Mouse (Mus musculus) CH12.LX (cell line): ENCODE data around the gene Tmem44. TPM values are rescaled to one million over a fixed set of nuclear protein-coding genes. Genes with fewer than 3 reads are reported as not detected.

Experiments
- DNase-seq: peaks from one replicate; pipeline ENCODE4 v3.0.0-alpha.2; 2013; ENCODE audit errors: extremely low read depth
- H3K27ac ChIP-seq: 2 replicates; pipeline ENCODE4 v1.5.1; 2012; ENCODE audit warnings: low read depth, mild to moderate bottlenecking, control low read depth, moderate library complexity; ENCODE audit not compliant: insufficient read depth
- H3K27me3 ChIP-seq: replicated peaks from 2 replicates; pipeline ENCODE3; 2012; ENCODE audit warnings: inconsistent platforms
- H3K36me3 ChIP-seq, 2 experiments: replicated peaks in 1 of 2; 2 replicates each; pipeline versions ENCODE3 to v1.6.1; 2012; ENCODE audit warnings: inconsistent platforms in 1 of 2, low read length in 1 of 2, mild to moderate bottlenecking in 1 of 2, mixed read lengths in 1 of 2, moderate library complexity in 1 of 2; ENCODE audit not compliant: control insufficient read depth in 1 of 2, insufficient read depth in 1 of 2
- H3K4me1 ChIP-seq, 2 experiments: 2 replicates each; pipeline ENCODE4 v1.6.1; 2012; ENCODE audit warnings: inconsistent platforms in 1 of 2, moderate library complexity in 1 of 2; ENCODE audit not compliant: insufficient read depth in 2 of 2, control insufficient read depth in 1 of 2
- H3K4me2 ChIP-seq: 2 replicates; pipeline ENCODE4 v1.6.1; 2012; ENCODE audit warnings: low read depth, mild to moderate bottlenecking, control low read depth; ENCODE audit not compliant: poor library complexity, insufficient read depth, severe bottlenecking
- H3K4me3 ChIP-seq, 3 experiments: fragments of 150-350 bp in 1 of 3; sonication (generic) in 1 of 3; replicated peaks in 1 of 3; 2 replicates each; pipeline versions ENCODE3 to v1.5.1; 2011 to 2012; ENCODE audit warnings: low read depth in 2 of 3, low read length in 2 of 3, mild to moderate bottlenecking in 2 of 3, moderate library complexity in 2 of 3, control low read depth in 1 of 3, improper control_type of control experiment in 1 of 3, inconsistent platforms in 1 of 3, mixed read lengths in 1 of 3; ENCODE audit not compliant: poor library complexity in 1 of 3
- H3K79me2 ChIP-seq: replicated peaks from 2 replicates; pipeline ENCODE4 v1.6.1; 2012; ENCODE audit warnings: mild to moderate bottlenecking, moderate library complexity; ENCODE audit not compliant: control insufficient read depth, poor library complexity, insufficient read depth, severe bottlenecking; ENCODE audit errors: extremely low read depth
- H3K9ac ChIP-seq: 2 replicates; pipeline ENCODE4 v1.6.1; 2012; ENCODE audit warnings: low read depth, mild to moderate bottlenecking, control low read depth, moderate library complexity; ENCODE audit not compliant: insufficient read depth
- H3K9me3 ChIP-seq: replicated peaks from 2 replicates; pipeline ENCODE3; 2012; ENCODE audit warnings: low read length, inconsistent platforms, mixed read lengths
- CHD2 ChIP-seq: IDR thresholded peaks from 2 replicates; pipeline ENCODE4 v1.6.1; 2011; ENCODE audit warnings: low read length, improper control_type of control experiment
- CTCF ChIP-seq, 2 experiments: IDR thresholded peaks in 1 of 2; conservative IDR thresholded peaks in 1 of 2; 2 replicates each; pipeline ENCODE4 v1.5.1; 2011 to 2012; ENCODE audit warnings: low read depth in 2 of 2, low read length in 2 of 2, improper control_type of control experiment in 1 of 2, inconsistent platforms in 1 of 2, mild to moderate bottlenecking in 1 of 2, moderate library complexity in 1 of 2
- ELF1 ChIP-seq: IDR thresholded peaks from 2 replicates; pipeline ENCODE4 v1.6.1; 2014; ENCODE audit warnings: low read depth, mild to moderate bottlenecking, inconsistent platforms, low read length, improper control_type of control experiment
- EP300 ChIP-seq: IDR thresholded peaks from 2 replicates; pipeline ENCODE4 v1.6.1; 2011; ENCODE audit warnings: low read length, improper control_type of control experiment
- ETS1 ChIP-seq: conservative IDR thresholded peaks from 2 replicates; pipeline ENCODE4 v1.6.1; 2012; ENCODE audit warnings: low read depth, mild to moderate bottlenecking, inconsistent platforms, low read length, improper control_type of control experiment, moderate library complexity
- GABPA ChIP-seq: IDR thresholded peaks from 2 replicates; pipeline ENCODE4 v1.6.1; 2012; ENCODE audit warnings: low read depth, low read length, improper control_type of control experiment, inconsistent platforms; ENCODE audit not compliant: insufficient replicate concordance
- HCFC1 ChIP-seq: IDR thresholded peaks from 2 replicates; pipeline ENCODE4 v1.6.1; 2012; ENCODE audit warnings: low read depth, mild to moderate bottlenecking, inconsistent platforms, low read length, improper control_type of control experiment
- IRF4 ChIP-seq: IDR thresholded peaks from 2 replicates; pipeline ENCODE4 v1.6.1; 2014; ENCODE audit warnings: low read depth, mild to moderate bottlenecking, inconsistent platforms, low read length, improper control_type of control experiment
- JUN ChIP-seq: IDR thresholded peaks from 2 replicates; pipeline ENCODE4 v1.6.1; 2011; ENCODE audit warnings: low read depth, mild to moderate bottlenecking, low read length, improper control_type of control experiment, moderate library complexity; ENCODE audit not compliant: insufficient read depth
- KAT2A ChIP-seq: IDR thresholded peaks from 2 replicates; pipeline ENCODE4 v1.6.1; 2012; ENCODE audit warnings: low read length, improper control_type of control experiment, inconsistent platforms; ENCODE audit not compliant: insufficient replicate concordance
- MAFK ChIP-seq: IDR thresholded peaks from 2 replicates; pipeline ENCODE4 v1.6.1; 2011; ENCODE audit warnings: low read length, improper control_type of control experiment; ENCODE audit not compliant: insufficient replicate concordance
- MAX ChIP-seq: IDR thresholded peaks from 2 replicates; pipeline ENCODE4 v1.6.1; 2011; ENCODE audit warnings: low read length, improper control_type of control experiment
- MEF2A ChIP-seq: IDR thresholded peaks from 2 replicates; pipeline ENCODE4 v1.6.1; 2014; ENCODE audit warnings: low read depth, mild to moderate bottlenecking, inconsistent platforms, low read length, improper control_type of control experiment, borderline replicate concordance
- MXI1 ChIP-seq: IDR thresholded peaks from 2 replicates; pipeline ENCODE4 v1.6.1; 2011; ENCODE audit warnings: mild to moderate bottlenecking, low read depth, low read length, improper control_type of control experiment
- MYC ChIP-seq: IDR thresholded peaks from 2 replicates; pipeline ENCODE4 v1.6.1; 2011; ENCODE audit warnings: low read depth, mild to moderate bottlenecking, improper control_type of control experiment, low read length
- PAX5 ChIP-seq: IDR thresholded peaks from 2 replicates; pipeline ENCODE4 v1.6.1; 2012; ENCODE audit warnings: low read length, inconsistent platforms, mixed read lengths
- SIN3A ChIP-seq: IDR thresholded peaks from 2 replicates; pipeline ENCODE4 v1.6.1; 2012; ENCODE audit warnings: low read length, improper control_type of control experiment, inconsistent platforms
- SMC3 ChIP-seq: IDR thresholded peaks from 2 replicates; pipeline ENCODE4 v1.6.1; 2011; ENCODE audit warnings: low read depth, low read length, improper control_type of control experiment
- TBP ChIP-seq: conservative IDR thresholded peaks from 2 replicates; pipeline ENCODE4 v1.6.1; 2011; ENCODE audit warnings: low read depth, low read length, improper control_type of control experiment
- TCF12 ChIP-seq: IDR thresholded peaks from 2 replicates; pipeline ENCODE4 v1.6.1; 2014; ENCODE audit warnings: low read depth, mild to moderate bottlenecking, inconsistent platforms, low read length, improper control_type of control experiment
- USF1 ChIP-seq: IDR thresholded peaks from 2 replicates; pipeline ENCODE4 v1.6.1; 2014; ENCODE audit warnings: low read depth, mild to moderate bottlenecking, inconsistent platforms, low read length, improper control_type of control experiment
- USF2 ChIP-seq: conservative IDR thresholded peaks from 2 replicates; pipeline ENCODE4 v1.6.1; 2011; ENCODE audit warnings: low read depth, low read length, improper control_type of control experiment
- ZC3H11A ChIP-seq: IDR thresholded peaks from 2 replicates; pipeline ENCODE4 v1.6.1; 2012; ENCODE audit warnings: low read depth, mild to moderate bottlenecking, inconsistent platforms, low read length, improper control_type of control experiment
- ZKSCAN1 ChIP-seq: IDR thresholded peaks from 2 replicates; pipeline ENCODE4 v1.6.1; 2012; ENCODE audit warnings: low read depth, inconsistent platforms, low read length, improper control_type of control experiment, borderline replicate concordance
- ZMIZ1 ChIP-seq: IDR thresholded peaks from 2 replicates; pipeline ENCODE4 v1.6.1; 2012; ENCODE audit warnings: low read depth, mild to moderate bottlenecking, inconsistent platforms, low read length, improper control_type of control experiment
- ZNF384 ChIP-seq: IDR thresholded peaks from 2 replicates; pipeline ENCODE4 v1.6.1; 2012; ENCODE audit warnings: low read depth, low read length, improper control_type of control experiment, inconsistent platforms
- dilution Hi-C: fragments of 300-500 bp; cut with MboI; formaldehyde crosslinking; loops from 2 replicates; pipeline ENCODE4 v1.14.3; 2020; ENCODE audit warnings: low sequenced_read_pairs; ENCODE audit not compliant: extremely low pct_unique_long_range_greater_than_20kb, extremely low pct_ligation_motif_present
- in situ Hi-C: fragments of 300-500 bp; cut with MboI; formaldehyde crosslinking; loops from 3 replicates; pipeline ENCODE4 v1.14.3; 2019; ENCODE audit warnings: low sequenced_read_pairs, low pct_ligation_motif_present, low pct_unique_long_range_greater_than_20kb, mixed read lengths
- polyA plus RNA-seq: library from polyadenylated mRNA; unstranded; fragments of >175 nt; gene quantifications from 2 replicates; pipeline ENCODE4 v1.2.1, GENCODE M21; 2012; ENCODE audit warnings: low read depth; ENCODE audit not compliant: insufficient read length
- total RNA-seq, 2 experiments: library from RNA; depleted of rRNA; stranded (reverse); fragments of 300-350 nt in 1 of 2; fragments of >200 nt in 1 of 2; gene quantifications; 2 replicates each; pipeline ENCODE4 v1.2.3; 2012 to 2014

Gene Tmem44
- total and polyA plus RNA-seq, 3 experiments, result 0.16 to 0.70 (median 0.51) TPM

DNA sequence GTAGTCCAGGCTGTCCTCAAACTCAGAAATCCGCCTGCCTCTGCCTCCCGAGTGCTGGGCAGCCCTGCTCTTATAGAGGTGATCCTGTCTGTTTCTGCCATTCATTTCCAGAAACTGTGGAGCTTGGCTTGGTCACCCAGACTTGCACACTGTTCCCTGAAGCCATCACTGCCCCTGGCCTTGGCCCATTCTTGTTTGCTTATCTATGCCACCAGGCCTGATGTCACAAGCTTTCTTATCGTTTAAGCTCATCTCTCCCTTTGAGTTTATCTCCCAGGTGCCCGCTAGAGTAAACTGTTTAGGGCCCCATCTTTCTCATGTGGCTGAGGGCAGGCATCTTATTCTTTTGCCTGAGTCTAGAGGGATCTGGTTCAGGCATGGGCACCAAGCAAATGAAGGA is 5.9 kb downstream of the Tmem44 start:
- Histone ChIP-seq H3K9me3 (peaks cover 8% of the 10 kb centered on the region), H3K4me1 (no peaks in the 10 kb centered on the region; a peak in 1 of 4 replicates), H3K4me2 (no peak overlapping the region), H3K27ac (no peak overlapping the region), H3K4me3 (no peak overlapping the region), H3K9ac (no peak overlapping the region), H3K79me2 (no peaks in the 10 kb centered on the region), H3K36me3 (no peaks in the 10 kb centered on the region), H3K27me3 (peaks cover 70% of the 10 kb centered on the region)
- no peak for DNase-seq
- TF ChIP-seq ZMIZ1 (no peak), TBP (no peak), ZKSCAN1 (no peak), CTCF (conservative IDR thresholded peaks at IDR 0.05 in 1 of 2, IDR thresholded peaks at IDR 0.05 in 1 of 2; ENCODE audit: low read depth in 2 of 2, low read length in 2 of 2) (no peak), MXI1 (no peak), SIN3A (no peak), EP300 (no peak), ELF1 (no peak), PAX5 (no peak), USF2 (no peak), MAFK (no peak), SMC3 (no peak), ETS1 (no peak), ZNF384 (no peak), KAT2A (no peak), IRF4 (no peak), MAX (no peak), MEF2A (no peak), HCFC1 (no peak)
- in situ Hi-C loops (no loop called here), dilution Hi-C loops (no loop called here)

DNA sequence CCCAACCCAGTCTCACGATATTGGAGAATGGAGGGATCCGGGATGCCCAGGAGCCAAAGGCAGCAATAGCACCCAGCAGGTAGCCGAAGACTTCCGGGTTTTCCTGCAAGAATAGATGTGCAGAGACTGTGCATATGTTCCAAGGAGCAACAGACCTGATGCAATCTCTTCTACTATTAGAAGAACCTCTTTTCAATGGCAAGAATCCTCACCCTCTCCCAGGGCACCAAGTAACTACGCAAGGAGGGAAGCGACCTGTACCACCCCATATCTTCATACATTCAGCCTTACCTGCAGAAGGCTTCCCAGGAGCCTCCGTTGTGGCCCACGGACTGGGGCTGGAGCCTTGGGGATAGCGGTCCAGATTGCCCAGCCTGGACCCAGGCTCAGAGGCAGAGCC is 7.3 kb downstream of the Tmem44 start:
- peaks cover 8% of the 10 kb centered on the region for H3K9me3 ChIP-seq
- no peak overlapping the region for H3K27ac ChIP-seq
- dilution Hi-C loops (no loop called here), in situ Hi-C loops (no loop called here)
- no peak for DNase-seq
- no peak overlapping the region for H3K4me3 ChIP-seq
- H3K79me2 ChIP-seq, result no peaks in the 10 kb centered on the region
- H3K36me3 ChIP-seq, result no peaks in the 10 kb centered on the region
- peaks cover 0 to 2% of the 10 kb centered on the region in 2 experiments; a peak in 1 of 4 replicates for H3K4me1 ChIP-seq
- no peak overlapping the region for H3K9ac ChIP-seq
- H3K27me3 ChIP-seq, result peaks cover 57% of the 10 kb centered on the region
- H3K4me2 ChIP-seq, result no peak overlapping the region
- no peak for TF ChIP-seq MXI1
- TF ChIP-seq MYC, result no peak
- no peak for TF ChIP-seq ZMIZ1
- no peak for TF ChIP-seq PAX5
- no peak for TF ChIP-seq GABPA
- TF ChIP-seq MAFK, result no peak
- TF ChIP-seq JUN, result no peak
- no peak for TF ChIP-seq CHD2
- no peak for TF ChIP-seq ZNF384
- no peak for TF ChIP-seq MAX
- no peak for TF ChIP-seq ZC3H11A
- no peak for TF ChIP-seq TCF12
- TF ChIP-seq SIN3A, result no peak
- no peak for TF ChIP-seq HCFC1
- no peak for TF ChIP-seq USF1
- no peak for TF ChIP-seq ETS1
- no peak for TF ChIP-seq MEF2A
